Mouse (Mus musculus): ENCODE results near the gene Vmn2r43.
"Not testable (repeated sequence)": the region's sequence is repeated elsewhere in the genome, so short reads cannot be mapped to it uniquely, and the experiment has no call there.

The Vmn2r43 gene

GRCm38 (mm10) chr7:8260499-8260898, at the start of gene Vmn2r43:
Vmn2r43 (minus strand) TSS chr7:8260599.
- not testable (repeated sequence) for DNase-seq (ENCODE audit: low read depth, low spot score)

- not testable (repeated sequence) for DNase-seq (ENCODE audit: low read depth, low spot score)
These were observed 60.2 kb downstream of the Vmn2r43 start, which contains the start of gene Vmn2r42 for GRCm38 (mm10) chr7:8200220-8200619. Vmn2r42 (minus strand) TSS chr7:8200320.
